Mouse (Mus musculus): Measurements from ENCODE around the gene Mertk. TPM values are rescaled to one million over a fixed set of nuclear protein-coding genes. Genes with fewer than 3 reads are reported as not detected.
A peak's percentile ranks its signal among the peaks of the same experiment; 100 is the strongest.

Mertk gene
- polyA plus RNA-seq, 1 experiment from 2014 or later: 0.65 TPM

DNA sequence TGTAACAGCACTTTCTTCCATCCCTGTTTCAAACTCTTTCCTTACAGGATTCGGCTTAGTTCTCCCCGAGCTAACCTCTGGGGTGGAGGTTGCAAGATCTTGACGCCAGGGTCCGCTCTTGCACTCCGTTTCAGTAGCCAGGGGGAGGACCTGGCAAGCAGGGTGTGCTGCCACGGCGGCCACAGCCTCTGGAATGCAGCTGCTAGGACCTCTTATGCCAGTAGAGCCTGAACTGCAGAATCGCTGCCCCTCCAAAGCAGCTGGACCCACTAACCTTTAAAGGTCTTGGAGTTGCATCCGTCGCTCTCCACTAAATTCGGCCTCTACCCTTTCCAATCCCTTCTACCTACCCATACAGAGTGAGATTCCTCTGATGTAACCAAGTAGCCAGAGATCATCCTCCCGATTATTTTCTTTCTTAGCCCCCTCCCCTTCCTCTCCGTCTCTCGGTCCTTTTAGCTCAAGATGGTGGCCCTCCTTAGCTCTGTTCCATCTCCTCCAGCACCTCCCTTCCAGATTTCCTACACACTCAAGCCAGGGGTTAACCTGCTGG is 540 bp upstream of the Mertk start:
- peak; percentile 91 for ATAC-seq (replicated peaks)
- Histone ChIP-seq H3K4me2 (replicated peaks) (peak overlapping the region; percentile 93), H3K27me3 (peaks cover 17% of the 10 kb centered on the region; the same call in 1 of the 2 replicates), H3K36me3 (no peaks in the 10 kb centered on the region), H3K9ac (replicated peaks) (peak overlapping the region; percentile 45), H3K4me1 (peaks cover 23% of the 10 kb centered on the region), H3K9me3 (no peaks in the 10 kb centered on the region), H3K27ac (replicated peaks) (0 out of 2 replicates have a peak overlapping the region, but pooled peaks have one; percentile 27), H3K4me3 (peak overlapping the region; percentile 46)
- WGBS: 1% methylated on average over 14 of the region's 14 CpGs

- Histone ChIP-seq H3K27me3 (peaks cover 17% of the 10 kb centered on the region; the same call in 1 of the 2 replicates), H3K9ac (replicated peaks) (peak overlapping the region; percentile 45), H3K9me3 (no peaks in the 10 kb centered on the region), H3K4me3 (peak overlapping the region; percentile 46), H3K4me2 (replicated peaks) (peak overlapping the region; percentile 93), H3K27ac (replicated peaks) (no peak overlapping the region), H3K4me1 (peaks cover 23% of the 10 kb centered on the region), H3K36me3 (no peaks in the 10 kb centered on the region)
- under 1% methylated on average over 24 of the region's 24 CpGs for WGBS
- ATAC-seq (replicated peaks): no peak
These were observed 587 bp downstream of the Mertk start for GRCm38 (mm10) chr2:128699201-128699885.

GRCm38 (mm10) chr2:128704474-128704873 is 5.7 kb downstream of the Mertk start:
- WGBS: 90% methylated on average over 3 of the region's 3 CpGs
- H3K4me2 ChIP-seq (replicated peaks): no peak overlapping the region
- H3K9me3 ChIP-seq: no peaks in the 10 kb centered on the region
- no peak overlapping the region for H3K4me3 ChIP-seq
- no peak overlapping the region for H3K27ac ChIP-seq (replicated peaks)
- H3K36me3 ChIP-seq: no peaks in the 10 kb centered on the region
- no peak overlapping the region for H3K9ac ChIP-seq (replicated peaks)
- H3K4me1 ChIP-seq: peaks cover 2% of the 10 kb centered on the region
- ATAC-seq (replicated peaks): no peak
- H3K27me3 ChIP-seq: peaks cover 6% of the 10 kb centered on the region; the same call in 1 of the 2 replicates

- no peak for ATAC-seq (replicated peaks)
- Histone ChIP-seq H3K4me1 (0 out of 2 replicates have a peak, but pooled peaks cover 7% of the 10 kb centered on the region), H3K27me3 (no peaks in the 10 kb centered on the region), H3K9me3 (no peaks in the 10 kb centered on the region), H3K4me3 (no peak overlapping the region), H3K36me3 (no peaks in the 10 kb centered on the region), H3K4me2 (replicated peaks) (no peak overlapping the region), H3K27ac (replicated peaks) (no peak overlapping the region), H3K9ac (replicated peaks) (no peak overlapping the region; the same call in 1 of the 2 replicates)
- WGBS: 14% methylated on average over 6 of the region's 6 CpGs
These were observed 10.5 kb downstream of the Mertk start for GRCm38 (mm10) chr2:128709264-128709663.

DNA sequence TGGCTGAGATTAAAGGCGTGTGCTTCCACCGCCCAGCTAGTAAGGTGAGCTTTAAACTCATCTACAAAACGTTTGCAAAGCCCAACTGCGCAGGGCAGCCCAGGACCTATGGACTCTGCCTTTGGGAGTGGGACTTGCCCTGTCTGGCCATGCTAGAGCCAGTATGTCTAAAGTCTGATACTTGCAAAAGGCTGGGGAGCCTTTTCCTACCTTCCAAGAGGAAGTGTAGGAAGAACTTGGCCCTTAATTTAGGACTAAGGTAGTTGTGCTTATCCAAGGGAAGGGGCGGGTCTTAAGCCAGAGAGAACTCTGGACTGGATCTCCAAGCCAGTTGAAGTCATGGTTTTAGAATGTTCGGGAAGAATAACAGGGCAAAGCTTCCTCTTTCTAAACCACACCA is 11.9 kb downstream of the Mertk start:
- Histone ChIP-seq H3K36me3 (no peaks in the 10 kb centered on the region), H3K4me2 (replicated peaks) (no peak overlapping the region), H3K27ac (replicated peaks) (no peak overlapping the region), H3K9me3 (no peaks in the 10 kb centered on the region), H3K4me1 (0 out of 2 replicates have a peak, but pooled peaks cover 7% of the 10 kb centered on the region), H3K27me3 (no peaks in the 10 kb centered on the region), H3K9ac (replicated peaks) (no peak overlapping the region), H3K4me3 (no peak overlapping the region)
- no peak for ATAC-seq (replicated peaks)
- WGBS: 83% methylated on average over 6 of the region's 6 CpGs

DNA sequence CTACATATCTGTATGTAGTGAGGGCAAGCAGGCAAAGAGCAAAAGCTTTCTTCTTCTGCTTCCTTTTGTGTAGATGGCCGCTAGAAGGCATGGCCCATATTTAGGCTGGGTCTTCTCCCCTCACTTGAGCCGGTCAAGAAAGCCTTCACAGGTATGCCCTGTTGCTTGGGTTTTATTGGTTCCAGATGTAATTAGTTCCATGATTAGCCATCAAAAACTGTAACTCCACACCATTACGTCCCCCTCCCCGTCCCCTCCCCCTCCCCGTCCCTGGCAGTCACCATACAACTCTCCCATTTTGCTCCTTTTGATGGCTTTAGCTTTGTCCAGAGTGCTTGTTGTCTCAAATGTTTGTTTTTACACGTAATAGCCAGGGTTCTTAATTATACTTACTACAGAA is 14.2 kb downstream of the Mertk start:
- no peak overlapping the region for H3K27ac ChIP-seq (replicated peaks)
- H3K4me3 ChIP-seq: no peak overlapping the region
- H3K4me2 ChIP-seq (replicated peaks): no peak overlapping the region
- ATAC-seq (replicated peaks): no peak
- H3K4me1 ChIP-seq: 0 out of 2 replicates have a peak, but pooled peaks cover 7% of the 10 kb centered on the region
- H3K9ac ChIP-seq (replicated peaks): no peak overlapping the region
- H3K27me3 ChIP-seq: no peaks in the 10 kb centered on the region
- 70% methylated on average over 6 of the region's 6 CpGs for WGBS
- H3K9me3 ChIP-seq: no peaks in the 10 kb centered on the region
- H3K36me3 ChIP-seq: no peaks in the 10 kb centered on the region

GRCm38 (mm10) chr2:128713548-128714003 is 14.8 kb downstream of the Mertk start:
- Histone ChIP-seq H3K36me3 (no peaks in the 10 kb centered on the region), H3K27ac (replicated peaks) (no peak overlapping the region), H3K4me3 (no peak overlapping the region), H3K4me1 (0 out of 2 replicates have a peak, but pooled peaks cover 7% of the 10 kb centered on the region), H3K4me2 (replicated peaks) (no peak overlapping the region), H3K9ac (replicated peaks) (no peak overlapping the region), H3K27me3 (no peaks in the 10 kb centered on the region), H3K9me3 (no peaks in the 10 kb centered on the region)
- no peak for ATAC-seq (replicated peaks)
- WGBS: 40% methylated on average over 5 of the region's 5 CpGs

DNA sequence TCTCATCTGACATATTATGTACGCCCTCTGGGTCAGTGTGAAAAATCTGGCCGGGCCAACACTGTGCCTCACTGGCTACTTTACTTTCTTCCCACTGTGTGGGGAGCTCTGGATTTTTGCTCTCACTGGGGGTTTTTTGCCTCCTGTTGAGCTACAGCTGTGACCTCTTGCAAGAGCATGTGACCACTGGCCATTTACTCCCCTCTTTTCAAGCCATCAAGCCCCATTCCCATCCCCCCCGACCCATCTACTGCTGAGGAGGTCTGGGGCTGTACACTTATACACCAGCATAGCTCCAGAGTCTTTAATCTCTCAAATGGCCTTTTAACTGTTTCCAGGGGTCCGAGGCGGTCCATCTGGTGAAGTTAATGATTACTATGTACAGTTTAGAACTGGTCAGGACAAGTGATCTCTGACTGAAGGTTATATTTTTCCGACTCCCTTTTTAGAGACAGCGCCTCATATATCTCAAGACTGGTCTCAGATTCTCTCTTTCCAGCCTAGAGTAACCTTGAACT is 16.0 kb downstream of the Mertk start:
- H3K4me3 ChIP-seq: no peak overlapping the region
- H3K4me2 ChIP-seq (replicated peaks): no peak overlapping the region
- H3K9ac ChIP-seq (replicated peaks): no peak overlapping the region
- H3K27ac ChIP-seq (replicated peaks): no peak overlapping the region
- no peaks in the 10 kb centered on the region for H3K27me3 ChIP-seq
- 0 out of 2 replicates have a peak, but pooled peaks cover 7% of the 10 kb centered on the region for H3K4me1 ChIP-seq
- H3K36me3 ChIP-seq: no peaks in the 10 kb centered on the region
- H3K9me3 ChIP-seq: no peaks in the 10 kb centered on the region
- ATAC-seq (replicated peaks): no peak
- WGBS: 76% methylated on average over 7 of the region's 7 CpGs

DNA sequence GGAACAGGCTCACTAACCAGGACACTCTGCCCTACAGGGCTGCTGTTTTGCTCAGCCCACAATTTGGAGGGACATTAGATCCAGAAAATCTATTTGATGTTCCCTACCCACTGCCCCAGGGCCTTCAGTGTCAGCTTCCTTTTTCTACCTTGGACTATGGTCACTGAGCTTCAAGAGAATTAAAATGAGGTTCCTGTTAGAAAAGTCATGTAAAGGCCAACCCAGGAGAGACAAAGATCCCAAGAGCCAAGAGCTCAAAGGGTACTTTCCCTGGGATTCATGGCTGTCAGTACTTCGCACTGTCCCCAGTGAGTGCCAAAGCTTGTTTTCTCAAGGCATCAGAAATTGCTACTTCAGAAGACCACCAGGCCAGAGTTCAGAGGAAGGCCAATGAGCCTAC is 17.2 kb downstream of the Mertk start:
- ATAC-seq (replicated peaks): no peak
- 92% methylated on average over 1 of the region's 1 CpGs for WGBS
- Histone ChIP-seq H3K36me3 (no peaks in the 10 kb centered on the region), H3K4me1 (0 out of 2 replicates have a peak, but pooled peaks cover 7% of the 10 kb centered on the region), H3K27me3 (no peaks in the 10 kb centered on the region), H3K9me3 (no peaks in the 10 kb centered on the region), H3K4me2 (replicated peaks) (no peak overlapping the region), H3K4me3 (no peak overlapping the region), H3K9ac (replicated peaks) (no peak overlapping the region), H3K27ac (replicated peaks) (no peak overlapping the region)

DNA sequence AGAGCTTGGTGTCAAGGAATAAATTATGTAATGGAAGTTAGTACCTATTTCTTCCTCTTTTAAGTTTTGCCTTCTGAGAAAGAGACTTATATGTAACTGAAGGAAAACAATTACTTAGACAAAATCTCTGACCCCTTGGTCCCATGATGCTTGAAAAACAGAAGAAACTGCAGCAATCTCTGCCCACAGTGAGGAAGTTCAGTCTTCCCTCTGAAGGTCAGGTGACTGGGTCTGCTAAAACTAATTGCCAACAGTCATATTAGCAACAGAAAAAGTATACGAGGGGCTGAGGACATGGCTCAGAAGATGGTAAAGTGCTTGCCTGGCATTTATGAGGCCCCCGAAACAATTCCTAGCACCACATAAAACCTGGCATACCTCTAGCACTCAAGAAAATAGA is 20.6 kb downstream of the Mertk start:
- Histone ChIP-seq H3K36me3 (no peaks in the 10 kb centered on the region), H3K9ac (replicated peaks) (no peak overlapping the region), H3K4me1 (no peaks in the 10 kb centered on the region), H3K27me3 (no peaks in the 10 kb centered on the region), H3K4me3 (no peak overlapping the region), H3K4me2 (replicated peaks) (no peak overlapping the region), H3K27ac (replicated peaks) (no peak overlapping the region), H3K9me3 (no peaks in the 10 kb centered on the region)
- no peak for ATAC-seq (replicated peaks)
- 96% methylated on average over 2 of the region's 2 CpGs for WGBS

DNA sequence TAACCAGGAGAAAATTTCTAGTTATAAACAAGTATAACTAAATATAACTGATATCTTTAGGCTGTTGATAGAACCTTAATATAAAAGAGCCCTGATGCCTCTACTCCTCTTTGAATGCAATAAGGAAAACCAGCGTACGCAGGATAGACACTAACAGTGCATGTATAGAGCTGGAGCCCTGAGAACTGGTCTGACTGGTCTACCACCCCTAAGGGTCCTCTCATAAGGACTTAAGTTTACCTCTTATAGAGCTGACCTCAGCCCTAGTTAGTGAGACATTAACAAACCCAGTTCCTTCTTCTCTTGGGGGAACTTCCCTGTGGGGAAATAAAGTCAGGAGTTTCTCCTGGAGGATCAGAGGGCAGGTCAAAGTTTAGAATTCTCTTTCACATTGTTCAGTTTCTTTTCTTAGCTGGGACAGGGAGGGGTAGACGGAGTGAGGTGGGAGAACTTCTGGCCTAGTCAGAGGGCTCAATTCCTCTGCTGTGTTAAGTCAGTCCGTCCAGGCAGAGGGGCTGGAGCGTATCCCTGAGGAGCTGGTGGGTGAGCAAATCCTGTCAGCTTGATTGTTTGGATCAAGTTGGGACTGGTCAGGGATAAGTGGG is 23.5 kb downstream of the Mertk start:
- Histone ChIP-seq H3K9me3 (no peaks in the 10 kb centered on the region), H3K4me2 (replicated peaks) (no peak overlapping the region), H3K36me3 (no peaks in the 10 kb centered on the region), H3K27me3 (no peaks in the 10 kb centered on the region), H3K9ac (replicated peaks) (no peak overlapping the region), H3K4me1 (no peaks in the 10 kb centered on the region), H3K4me3 (no peak overlapping the region), H3K27ac (replicated peaks) (no peak overlapping the region)
- ATAC-seq (replicated peaks): no peak
- WGBS: 89% methylated on average over 5 of the region's 5 CpGs

- Histone ChIP-seq H3K4me2 (replicated peaks) (no peak overlapping the region), H3K27ac (replicated peaks) (no peak overlapping the region), H3K36me3 (no peaks in the 10 kb centered on the region), H3K4me3 (no peak overlapping the region), H3K9me3 (no peaks in the 10 kb centered on the region), H3K9ac (replicated peaks) (no peak overlapping the region), H3K27me3 (no peaks in the 10 kb centered on the region), H3K4me1 (no peaks in the 10 kb centered on the region)
- ATAC-seq (replicated peaks): no peak
- WGBS: 93% methylated on average over 5 of the region's 5 CpGs
These were observed 27.3 kb downstream of the Mertk start for GRCm38 (mm10) chr2:128726067-128726466.
